Mouse (Mus musculus) cerebellum, adult 2 months (tissue): ENCODE results near the gene Plet1. TPM values are rescaled to one million over a fixed set of nuclear protein-coding genes. Genes with fewer than 3 reads are reported as not detected.

Experiments used
- DNase-seq, 2 experiments: peaks; one replicate each; pipeline ENCODE4 v3.0.0; 2021
- H3K27ac ChIP-seq: fragments of 200-500 bp; 2 replicates; pipeline ENCODE4 v1.5.1; 2012; ENCODE audit warnings: low read length, control low read depth, inconsistent platforms; ENCODE audit not compliant: insufficient read depth
- H3K27me3 ChIP-seq: fragments of 200-500 bp; 2 replicates; pipeline ENCODE4 v1.6.1; 2012; ENCODE audit warnings: inconsistent platforms, mild to moderate bottlenecking, low read length, moderate library complexity; ENCODE audit not compliant: control insufficient read depth, insufficient read depth
- H3K4me1 ChIP-seq: fragments of 200-500 bp; 2 replicates; pipeline ENCODE4 v1.6.1; 2011; ENCODE audit warnings: low read length; ENCODE audit not compliant: control insufficient read depth, insufficient read depth
- H3K4me3 ChIP-seq: fragments of 200-500 bp; replicated peaks from 2 replicates; pipeline ENCODE3; 2011; ENCODE audit warnings: mild to moderate bottlenecking, low read depth, low read length, control low read depth; ENCODE audit not compliant: insufficient read depth
- CTCF ChIP-seq: fragments of 200-500 bp; IDR thresholded peaks from 2 replicates; pipeline ENCODE4 v1.5.1; 2011; ENCODE audit warnings: low read depth, mild to moderate bottlenecking, control low read depth, low read length, moderate library complexity, borderline replicate concordance; ENCODE audit not compliant: insufficient read depth
- POLR2A ChIP-seq: fragments of 200-500 bp; IDR thresholded peaks from 2 replicates; pipeline ENCODE4 v1.6.1; 2011; ENCODE audit warnings: low read length, control low read depth, borderline replicate concordance; ENCODE audit not compliant: insufficient read depth
- WGBS: fragments of 180-500 bp; shearing (Covaris S2); methylation state at CpG from one replicate; pipeline ENCODE4 v1.1.7; 2018; 5-methylcytosine and 5-hydroxymethylcytosine counted together
- polyA plus RNA-seq: library from polyadenylated mRNA; depleted of rRNA; stranded (reverse); fragments of >200 nt; gene quantifications from 2 replicates; pipeline ENCODE4 v1.2.3, GENCODE M21; 2012

The Plet1 gene
- polyA plus RNA-seq, 1 experiment: 0.23 TPM

GRCm38 (mm10) chr9:50482743-50483142 lies 11.6 kb upstream of the Plet1 start:
- no peak overlapping the region for H3K4me3 ChIP-seq
- no peaks in the 10 kb centered on the region for H3K4me1 ChIP-seq
- DNase-seq: no peak
- TF ChIP-seq POLR2A (no peak), CTCF (no peak)
- no peak overlapping the region for H3K27ac ChIP-seq
- 84% methylated on average over 8 of the region's 8 CpGs for WGBS
- no peaks in the 10 kb centered on the region for H3K27me3 ChIP-seq

- DNase-seq: no peak
- Histone ChIP-seq H3K4me1 (no peaks in the 10 kb centered on the region), H3K27ac (no peak overlapping the region), H3K4me3 (no peak overlapping the region), H3K27me3 (no peaks in the 10 kb centered on the region)
- WGBS: 12% methylated on average over 10 of the region's 10 CpGs
- no peak for TF ChIP-seq POLR2A
- TF ChIP-seq CTCF: no peak
Observed at GRCm38 (mm10) chr9:50485521-50485920, 8.8 kb upstream of the Plet1 start.

- no peaks in the 10 kb centered on the region for H3K27me3 ChIP-seq
- DNase-seq: no peak
- no peak overlapping the region for H3K27ac ChIP-seq
- no peak overlapping the region for H3K4me3 ChIP-seq
- TF ChIP-seq CTCF (no peak), POLR2A (no peak)
- H3K4me1 ChIP-seq: no peaks in the 10 kb centered on the region
Observed at GRCm38 (mm10) chr9:50490836-50491235, 3.5 kb upstream of the Plet1 start.

- Histone ChIP-seq H3K27ac (no peak overlapping the region), H3K4me1 (no peaks in the 10 kb centered on the region), H3K4me3 (no peak overlapping the region), H3K27me3 (no peaks in the 10 kb centered on the region; the same call in 1 of the 2 replicates)
- DNase-seq: no peak
- WGBS: 72% methylated on average over 2 of the region's 2 CpGs
- TF ChIP-seq CTCF (no peak), POLR2A (no peak)
Observed at GRCm38 (mm10) chr9:50491531-50492045, 2.7 kb upstream of the Plet1 start.

GRCm38 (mm10) chr9:50493777-50494176 lies 548 bp upstream of the Plet1 start:
- no peaks in the 10 kb centered on the region for H3K4me1 ChIP-seq
- H3K27ac ChIP-seq: no peak overlapping the region
- WGBS: 65% methylated on average over 2 of the region's 2 CpGs
- no peak for DNase-seq
- H3K27me3 ChIP-seq: no peaks in the 10 kb centered on the region; the same call in 1 of the 2 replicates
- no peak overlapping the region for H3K4me3 ChIP-seq
- no peak for TF ChIP-seq CTCF
- TF ChIP-seq POLR2A: no peak

DNA sequence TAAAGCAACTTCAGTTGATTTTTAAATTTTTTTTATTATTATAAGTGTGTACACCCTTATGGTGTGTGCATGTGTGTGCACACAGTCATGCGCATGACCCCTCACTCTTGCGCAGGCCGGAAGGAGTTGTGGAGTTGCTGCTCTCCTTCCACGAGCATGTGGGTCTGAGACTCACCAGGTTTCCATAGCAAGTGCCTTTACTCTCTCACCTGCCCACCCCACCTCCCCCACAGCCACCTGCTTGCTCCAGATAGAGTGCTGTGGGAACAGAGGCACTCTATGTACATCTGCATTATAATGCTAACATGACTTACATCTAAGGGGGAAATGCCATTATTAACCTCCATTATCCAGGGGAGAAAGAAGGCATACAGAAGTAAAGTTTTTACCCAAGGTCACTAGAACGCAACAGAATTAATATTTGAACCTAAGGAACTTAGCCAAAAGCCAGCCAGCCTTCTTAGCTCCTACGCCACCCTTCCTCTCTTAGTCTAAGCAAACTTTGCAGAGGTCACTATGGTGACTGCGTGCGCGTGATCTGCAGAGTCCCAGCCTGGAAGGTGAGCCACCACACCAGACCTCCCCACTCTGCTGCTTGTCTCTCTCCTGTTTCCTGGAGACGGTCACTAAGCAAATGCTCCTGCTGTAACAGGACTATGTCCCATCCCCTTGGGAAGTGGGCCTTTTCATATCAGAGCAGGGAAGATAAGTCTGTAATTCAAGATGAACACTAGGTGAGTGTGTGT lies 1.3 kb downstream of the Plet1 start:
- H3K27me3 ChIP-seq: no peaks in the 10 kb centered on the region; the same call in 1 of the 2 replicates
- no peak overlapping the region for H3K4me3 ChIP-seq
- no peak for DNase-seq
- no peak overlapping the region for H3K27ac ChIP-seq
- TF ChIP-seq CTCF (no peak), POLR2A (no peak)
- 78% methylated on average over 10 of the region's 10 CpGs for WGBS
- no peaks in the 10 kb centered on the region for H3K4me1 ChIP-seq

DNA sequence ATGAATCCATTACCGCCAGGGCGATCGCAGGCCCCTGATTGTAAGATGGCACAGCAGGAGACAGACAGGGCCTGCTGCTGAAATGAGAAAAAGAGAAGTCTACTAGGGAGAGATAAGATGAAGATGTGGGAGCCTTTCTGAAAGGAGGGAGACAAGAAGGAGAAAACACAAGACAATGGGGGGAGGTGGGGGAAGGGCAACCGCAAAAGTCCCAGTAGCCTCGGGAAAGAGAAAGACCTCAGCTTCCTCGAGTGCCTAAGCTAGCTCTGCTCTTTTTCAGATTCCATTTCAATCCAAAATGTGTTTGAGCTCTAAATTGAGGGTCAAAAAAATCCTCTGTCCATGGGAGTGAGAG lies 1.8 kb downstream of the Plet1 start:
- TF ChIP-seq CTCF: no peak
- Histone ChIP-seq H3K4me1 (no peaks in the 10 kb centered on the region), H3K4me3 (no peak overlapping the region), H3K27ac (no peak overlapping the region), H3K27me3 (no peaks in the 10 kb centered on the region; the same call in 1 of the 2 replicates)
- 34% methylated on average over 6 of the region's 6 CpGs for WGBS
- DNase-seq: no peak

DNA sequence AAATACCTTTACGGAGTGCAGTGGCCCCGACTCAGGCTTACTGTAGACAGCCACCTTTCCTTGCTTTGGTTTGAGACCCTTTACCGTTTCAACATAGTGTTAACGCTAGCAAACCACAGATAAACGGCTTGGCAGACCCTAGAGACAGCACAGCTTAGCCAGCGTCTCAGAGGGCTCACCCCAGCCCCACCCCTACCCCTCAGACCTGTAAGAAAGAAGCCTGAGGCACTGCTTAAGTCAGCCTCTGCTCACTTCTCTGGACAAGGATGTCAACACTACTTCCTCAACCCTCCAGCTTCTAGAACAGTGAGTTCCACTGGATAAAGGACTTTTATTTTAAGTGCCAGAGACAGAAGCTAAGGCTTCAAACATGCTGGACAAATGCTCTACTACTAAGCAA lies 2.2 kb downstream of the Plet1 start:
- TF ChIP-seq CTCF (no peak), POLR2A (no peak)
- Histone ChIP-seq H3K27me3 (no peaks in the 10 kb centered on the region; the same call in 1 of the 2 replicates), H3K4me3 (no peak overlapping the region), H3K27ac (no peak overlapping the region), H3K4me1 (no peaks in the 10 kb centered on the region)
- 33% methylated on average over 6 of the region's 6 CpGs for WGBS
- DNase-seq: no peak
